Mouse (Mus musculus) gastrocnemius, postnatal 14 days (tissue): ENCODE measurements around the gene Adcy3. TPM values are rescaled to one million over a fixed set of nuclear protein-coding genes. Genes with fewer than 3 reads are reported as not detected.
A peak's percentile ranks its signal among the peaks of the same experiment; 100 is the strongest.
"Not testable (repeated sequence)": the region's sequence is repeated elsewhere in the genome, so short reads cannot be mapped to it uniquely, and the experiment has no call there.

ENCODE experiments used
- DNase-seq: peaks from one replicate; pipeline ENCODE4 v3.0.0; 2021; ENCODE audit warnings: mixed read lengths
- intact Hi-C: fragments of 180-260 bp; cut with DNase I; formaldehyde crosslinking; loops from one replicate; pipeline ENCODE4 v1.15.1; 2025; ENCODE audit warnings: low total_unique reads
- total RNA-seq, 2 experiments: library from RNA; stranded (reverse); gene quantifications; 2 replicates each; pipeline ENCODE4 v1.2.3; 2021

The Adcy3 gene
- total RNA-seq, 2 experiments from 2014 or later, result 3.1 to 3.9 TPM

- intact Hi-C loops, result no loop called here
- no peak for DNase-seq
Observed at GRCm38 (mm10) chr12:4232777-4233176, 99.9 kb downstream of the Adcy3 start.

- intact Hi-C loops, result no loop called here
- DNase-seq, result peak; percentile 93
Observed at GRCm38 (mm10) chr12:4233572-4234508, 100.9 kb downstream of the Adcy3 start, which contains the start of the genes Ptrhd1 and Cenpo. Gene Ptrhd1, plus strand, starts transcription at chr12:4234027. Gene Cenpo, minus strand, starts transcription at chr12:4234294.

- no peak for DNase-seq
- intact Hi-C loops, result no loop called here
Observed at GRCm38 (mm10) chr12:4237481-4237880, 104.6 kb downstream of the Adcy3 start.

GRCm38 (mm10) chr12:4240281-4240680 lies 107.4 kb downstream of the Adcy3 start:
- DNase-seq, intact Hi-C loops: not testable (repeated sequence)

GRCm38 (mm10) chr12:4243805-4244204 lies 110.9 kb downstream of the Adcy3 start:
- no peak for DNase-seq
- intact Hi-C loops, result no loop called here

- intact Hi-C loops, result no loop called here
- DNase-seq, result no peak
Observed at GRCm38 (mm10) chr12:4245742-4246141, 112.8 kb downstream of the Adcy3 start.

GRCm38 (mm10) chr12:4249786-4250185 lies 116.9 kb downstream of the Adcy3 start:
- no peak for DNase-seq
- intact Hi-C loops, result no loop called here

- intact Hi-C loops, result no loop called here
Observed at GRCm38 (mm10) chr12:4252742-4253655, 120.1 kb downstream of the Adcy3 start.

More at GRCm38 (mm10) chr12:4252742-4253655, 120.1 kb downstream of the Adcy3 start:
- DNase-seq, result no peak

Other genes with a start within 250 kb of the Adcy3 start
- under 1 TPM; 0.29 to 0.31 TPM for gene Pomc, start 178.2 kb upstream of the Adcy3 start, total RNA-seq
- gene Efr3b, start 94.2 kb upstream of the Adcy3 start, total RNA-seq, result 1 to 10 TPM; 3.1 to 4.4 TPM
- gene Dnajc27, start 50.5 kb upstream of the Adcy3 start, total RNA-seq, result 10 to 100 TPM; 13.3 to 14.5 TPM
- 1 to 10 TPM; 3.9 to 4.7 TPM for gene Ptrhd1, start 100.9 kb downstream of the Adcy3 start, total RNA-seq
- 1 to 10 TPM; 2.0 to 2.1 TPM for gene Cenpo, start 101.2 kb downstream of the Adcy3 start, total RNA-seq